Mouse (Mus musculus) hindbrain, embryonic 15.5 days (tissue): ENCODE results near the gene Zfp69. TPM values are rescaled to one million over a fixed set of nuclear protein-coding genes. Genes with fewer than 3 reads are reported as not detected.

ENCODE experiments used
- ATAC-seq: fragments of 200-750 bp; cut with Nextera tagmentation; 2 replicates; pipeline ENCODE4 v1.8.0; 2017; ENCODE audit warnings: low read depth, moderate number of reproducible peaks, moderate TSS enrichment; ENCODE audit not compliant: low FRiP score
- H3K27ac ChIP-seq: fragments of 300-500 bp; sonication (generic); replicated peaks from 2 replicates; pipeline ENCODE4 v1.5.1; 2015; ENCODE audit warnings: mild to moderate bottlenecking, inconsistent platforms
- H3K27me3 ChIP-seq: fragments of 300-500 bp; sonication (generic); 2 replicates; pipeline ENCODE4 v1.6.1; 2015; ENCODE audit warnings: control low read depth, inconsistent platforms
- H3K36me3 ChIP-seq: fragments of 300-500 bp; sonication (generic); 2 replicates; pipeline ENCODE4 v1.6.1; 2015; ENCODE audit warnings: control low read depth, inconsistent platforms
- H3K4me1 ChIP-seq: fragments of 300-500 bp; sonication (generic); replicated peaks from 2 replicates; pipeline ENCODE4 v1.6.1; 2015; ENCODE audit warnings: control low read depth, inconsistent platforms
- H3K4me2 ChIP-seq: fragments of 300-500 bp; sonication (generic); 2 replicates; pipeline ENCODE4 v1.6.1; 2015; ENCODE audit warnings: moderate library complexity, mild to moderate bottlenecking, inconsistent platforms
- H3K4me3 ChIP-seq: fragments of 300-500 bp; sonication (generic); 2 replicates; pipeline ENCODE4 v1.5.1; 2015; ENCODE audit warnings: mild to moderate bottlenecking, inconsistent platforms
- H3K9ac ChIP-seq: fragments of 300-500 bp; sonication (generic); 2 replicates; pipeline ENCODE4 v1.6.1; 2015; ENCODE audit warnings: inconsistent platforms
- H3K9me3 ChIP-seq: fragments of 300-500 bp; sonication (generic); 2 replicates; pipeline ENCODE4 v1.6.1; 2016; ENCODE audit warnings: control low read depth, inconsistent platforms
- WGBS: fragments of 180-500 bp; shearing (Covaris S2); methylation state at CpG from one replicate; pipeline ENCODE4 v1.1.7; 2015; 5-methylcytosine and 5-hydroxymethylcytosine counted together
- microRNA-seq: library from miRNA; unstranded; fragments of <30 nt; microRNA quantifications from one replicate; pipeline ENCODE4, GENCODE M21; 2016
- polyA plus RNA-seq: library from polyadenylated mRNA; unstranded; fragments of >200 nt; fragmentation: Nextera tagmentation; extraction: Ambion mirVana; gene quantifications from 2 replicates; pipeline ENCODE4 v1.2.1, GENCODE M21; 2015

Zfp69 gene
- polyA plus RNA-seq, 1 experiment from 2014 or later, result 7.9 TPM

DNA sequence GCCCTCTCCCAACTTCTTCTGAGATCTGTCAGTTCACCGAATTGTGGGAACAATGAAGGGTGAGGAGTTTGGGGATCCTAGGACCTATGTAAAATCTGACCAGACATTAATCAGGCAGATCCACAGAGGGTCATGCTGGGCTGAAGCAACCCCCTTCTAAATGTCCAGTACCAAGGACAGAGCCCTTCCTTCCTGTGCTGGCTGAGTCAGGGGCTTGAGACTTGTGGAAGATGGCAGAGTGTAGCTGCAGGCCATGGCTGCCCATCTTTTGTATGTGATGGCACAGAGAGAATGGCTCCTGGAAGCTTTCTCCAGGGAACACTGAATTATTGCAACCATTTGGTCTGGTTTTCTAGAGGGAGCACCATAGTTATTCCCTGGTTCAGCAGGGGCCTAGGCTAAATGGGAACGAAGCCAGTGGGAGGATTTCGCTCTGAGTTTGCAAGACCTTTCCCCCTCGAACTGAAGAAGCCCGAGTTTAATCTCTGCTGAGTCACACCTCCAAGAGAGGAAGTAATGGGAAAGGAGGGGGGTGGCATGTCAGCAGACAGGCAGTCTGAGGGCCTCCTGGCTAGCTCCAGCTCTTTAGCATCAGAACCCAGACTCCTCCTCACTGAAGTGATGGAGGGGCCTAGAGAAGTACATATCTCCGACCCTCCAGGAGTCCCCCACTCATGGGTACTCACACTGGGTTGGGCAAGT is 70.6 kb downstream of the Zfp69 start:
- Histone ChIP-seq H3K4me2 (no peak overlapping the region), H3K9me3 (no peaks in the 10 kb centered on the region), H3K36me3 (no peaks in the 10 kb centered on the region), H3K4me3 (no peak overlapping the region), H3K9ac (no peak overlapping the region), H3K27me3 (no peaks in the 10 kb centered on the region), H3K4me1 (peaks cover 30% of the 10 kb centered on the region), H3K27ac (no peak overlapping the region)
- ATAC-seq, result no peak
- 55% methylated on average over 6 of the region's 6 CpGs for WGBS

Small RNAs within 50 kb of the gene (microRNA-seq; reads per million reads assigned to microRNA genes)
- 0.87 reads per million for gene Mir7015

Other genes starting within 250 kb of the Zfp69 start
- 6.6 and 7.0 TPM in 2 replicates for gene Kcnq4, start 203.1 kb downstream of the Zfp69 start, polyA plus RNA-seq
- 78.4 and 82.1 TPM in 2 replicates for gene Nfyc, start 120.1 kb downstream of the Zfp69 start, polyA plus RNA-seq
- gene Rims3, start 96.9 kb downstream of the Zfp69 start, polyA plus RNA-seq, result 26.4 and 26.5 TPM in 2 replicates
- 30.2 and 30.7 TPM in 2 replicates for gene Exo5, start 26.7 kb downstream of the Zfp69 start, polyA plus RNA-seq
- gene Smap2, start 65.5 kb upstream of the Zfp69 start, polyA plus RNA-seq, result 42.1 and 48.4 TPM in 2 replicates
- 22.7 and 27.8 TPM in 2 replicates for gene Col9a2, start 87.7 kb upstream of the Zfp69 start, polyA plus RNA-seq
- gene Zmpste24, start 146.5 kb upstream of the Zfp69 start, polyA plus RNA-seq, result 24.3 and 26.3 TPM in 2 replicates
- gene Tmco2, start 157.5 kb upstream of the Zfp69 start, polyA plus RNA-seq, result not detected in 2 replicates